Mouse (Mus musculus): ENCODE measurements at regions not wholly inside any gene's neighbourhood (a gene's known extent, or its start where the extent isn't known, plus 50 kb on each side); places are given as distances from the start of the nearest gene placed in this dataset.
"Not testable (repeated sequence)": the region's sequence is repeated elsewhere in the genome, so short reads cannot be mapped to it uniquely, and the experiment has no call there.

DNA sequence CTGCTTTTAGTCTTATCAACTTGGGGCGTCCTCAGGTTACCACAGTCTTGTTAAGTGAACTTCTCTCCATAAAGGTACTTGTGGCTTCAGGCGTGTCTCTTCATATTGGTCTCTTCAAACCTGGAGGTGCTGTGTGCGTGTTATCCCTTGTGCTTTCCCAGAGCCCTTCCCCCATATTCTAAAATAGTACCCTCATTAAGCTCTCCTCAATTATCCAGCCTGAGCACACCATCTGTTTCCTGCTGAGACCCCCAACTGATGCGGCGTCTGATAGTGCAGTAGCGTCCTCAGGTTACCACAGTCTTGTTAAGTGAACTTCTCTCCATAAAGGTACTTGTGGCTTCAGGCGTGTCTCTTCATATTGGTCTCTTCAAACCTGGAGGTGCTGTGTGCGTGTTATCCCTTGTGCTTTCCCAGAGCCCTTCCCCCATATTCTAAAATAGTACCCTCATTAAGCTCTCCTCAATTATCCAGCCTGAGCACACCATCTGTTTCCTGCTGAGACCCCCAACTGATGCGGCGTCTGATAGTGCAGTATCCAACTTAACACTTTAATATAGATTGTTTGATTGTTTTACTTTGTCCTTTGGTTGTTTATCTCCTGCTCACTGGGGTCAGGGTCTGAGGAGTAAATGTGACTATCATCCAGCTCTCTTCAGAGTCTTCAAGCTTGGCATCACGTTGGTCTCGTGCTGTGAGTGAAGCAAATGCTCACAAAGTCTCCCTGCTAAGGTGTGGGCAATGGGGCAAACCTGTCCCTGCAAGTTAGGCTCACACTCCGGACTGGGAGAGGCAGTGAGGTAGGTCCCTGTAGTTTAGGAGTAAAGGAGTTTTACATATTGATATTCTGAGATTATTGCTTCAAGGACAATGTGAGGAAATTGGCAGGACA lies 444.5 kb upstream of the Fam160b2 start:
- intact Hi-C loops (cut with DNase I); DNase-seq (ENCODE audit: low spot score in 2 of 2): not testable (repeated sequence)

DNA sequence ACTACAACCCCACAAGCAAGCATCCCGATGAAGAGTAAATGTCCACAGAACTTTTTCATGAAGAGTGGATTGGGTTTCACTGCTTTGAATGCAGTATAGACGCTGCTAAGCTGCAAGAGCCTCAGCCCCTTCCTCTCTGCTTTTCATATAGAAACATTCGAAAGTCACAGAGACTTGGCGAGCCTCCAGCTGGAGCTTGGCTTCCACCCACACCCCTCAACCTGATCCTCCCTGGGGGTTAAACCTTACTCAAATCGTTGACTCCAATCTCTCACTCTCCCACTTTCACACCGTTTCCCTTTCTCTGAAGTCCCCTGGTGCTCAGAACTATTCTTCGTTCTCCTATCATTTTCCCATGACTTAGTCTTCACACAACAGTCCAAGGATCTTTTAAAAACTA lies 437.0 kb upstream of the Fam160b2 start:
- DNase-seq (ENCODE audit: low spot score in 2 of 2), result no peak
- intact Hi-C loops (cut with DNase I), result no loop called here

DNA sequence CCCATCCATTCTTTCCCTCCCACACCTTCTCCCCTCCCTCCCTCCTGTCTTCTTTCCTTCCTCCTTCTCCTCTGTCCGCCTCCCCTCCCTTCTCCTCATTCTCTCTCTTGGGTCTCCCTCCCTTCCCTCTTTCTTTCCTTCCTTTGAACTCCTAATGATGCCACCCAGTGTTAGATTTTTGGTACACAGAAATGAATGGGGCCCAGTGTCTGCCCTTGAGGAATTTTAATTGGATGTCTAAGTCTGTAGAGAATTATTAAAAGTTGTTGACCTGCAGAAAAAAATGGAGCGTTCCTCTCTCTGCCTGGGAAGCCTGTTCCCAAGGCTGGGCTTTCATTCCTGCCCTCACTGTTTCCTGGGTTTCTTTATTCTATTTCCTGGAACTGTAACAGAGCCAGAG lies 434.0 kb upstream of the Fam160b2 start:
- intact Hi-C loops (cut with DNase I), result no loop called here
- no peak for DNase-seq (ENCODE audit: low spot score in 2 of 2)

DNA sequence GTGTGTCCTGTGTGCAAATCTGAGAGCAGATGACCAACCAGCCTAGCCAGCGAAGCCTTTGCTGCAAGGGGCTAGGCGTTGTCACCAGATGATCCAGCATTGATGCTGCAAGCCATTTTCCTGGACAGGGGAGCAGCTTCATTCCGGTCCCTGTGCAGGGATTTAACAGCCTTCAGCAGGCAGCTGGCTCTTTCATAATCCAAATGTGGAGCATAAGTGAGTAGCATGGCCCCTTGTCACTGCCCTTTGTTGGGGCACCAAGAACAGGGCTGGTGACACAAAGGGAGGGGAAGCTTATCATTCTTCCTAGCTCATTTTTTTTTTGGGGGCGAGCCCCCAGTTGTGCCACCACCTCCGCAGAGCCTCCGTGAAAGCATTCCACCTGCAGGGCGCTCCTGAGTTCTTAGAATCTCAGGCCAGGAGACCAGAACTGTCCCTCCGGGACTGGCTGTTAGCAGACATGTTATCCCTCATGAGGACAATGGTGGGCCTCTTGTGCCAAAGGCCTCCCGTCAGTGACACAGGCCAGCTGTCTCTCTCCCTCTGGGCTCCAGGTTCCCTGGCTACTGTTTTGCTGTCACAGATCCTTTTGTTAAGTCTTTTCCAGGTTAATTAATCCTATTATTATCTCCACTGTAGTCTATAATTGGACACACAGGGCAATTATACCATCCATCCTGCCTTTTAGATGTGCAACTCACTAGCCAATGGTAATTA lies 430.7 kb upstream of the Fam160b2 start:
- intact Hi-C loops (cut with DNase I), result no loop called here
- DNase-seq (ENCODE audit: low spot score in 2 of 2), result no peak

Measured in left cerebral cortex, postnatal 25 days (tissue).